Mouse (Mus musculus) bone marrow, adult 2 months (tissue): ENCODE data around the gene Zbtb16. TPM values are rescaled to one million over a fixed set of nuclear protein-coding genes. Genes with fewer than 3 reads are reported as not detected.

Source experiments
- H3K27ac ChIP-seq: fragments of 200-500 bp; 2 replicates; pipeline ENCODE4 v1.5.1; 2012; ENCODE audit warnings: low read depth, mild to moderate bottlenecking, control low read depth, inconsistent platforms, low read length; ENCODE audit not compliant: control insufficient read depth, poor library complexity, insufficient read depth
- H3K4me1 ChIP-seq: fragments of 200-500 bp; 2 replicates; pipeline ENCODE4 v1.6.1; 2011; ENCODE audit warnings: low read length; ENCODE audit not compliant: control insufficient read depth, insufficient read depth
- H3K4me3 ChIP-seq: fragments of 200-500 bp; replicated peaks from 2 replicates; pipeline ENCODE3; 2011; ENCODE audit warnings: mild to moderate bottlenecking, low read depth, low read length, control low read depth; ENCODE audit not compliant: control insufficient read depth
- CTCF ChIP-seq: fragments of 200-500 bp; IDR thresholded peaks from 2 replicates; pipeline ENCODE4 v1.5.1; 2011; ENCODE audit warnings: low read length, control low read depth; ENCODE audit not compliant: control insufficient read depth, insufficient read depth
- POLR2A ChIP-seq: fragments of 200-500 bp; IDR thresholded peaks from 2 replicates; pipeline ENCODE4 v1.6.1; 2011; ENCODE audit warnings: low read depth, mild to moderate bottlenecking, control low read depth, low read length, borderline replicate concordance; ENCODE audit not compliant: control insufficient read depth
- WGBS: fragments of 180-500 bp; shearing (Covaris S2); methylation state at CpG from one replicate; pipeline ENCODE4 v1.1.7; 2018; 5-methylcytosine and 5-hydroxymethylcytosine counted together
- polyA plus RNA-seq: library from polyadenylated mRNA; stranded (reverse); fragments of >200 nt; gene quantifications from 2 replicates; pipeline ENCODE4 v1.2.4, GENCODE M21; 2011; ENCODE audit warnings: low replicate concordance; ENCODE audit not compliant: missing spikeins, insufficient read depth, insufficient read length

Gene Zbtb16
- polyA plus RNA-seq, 1 experiment = 7.5 TPM

DNA sequence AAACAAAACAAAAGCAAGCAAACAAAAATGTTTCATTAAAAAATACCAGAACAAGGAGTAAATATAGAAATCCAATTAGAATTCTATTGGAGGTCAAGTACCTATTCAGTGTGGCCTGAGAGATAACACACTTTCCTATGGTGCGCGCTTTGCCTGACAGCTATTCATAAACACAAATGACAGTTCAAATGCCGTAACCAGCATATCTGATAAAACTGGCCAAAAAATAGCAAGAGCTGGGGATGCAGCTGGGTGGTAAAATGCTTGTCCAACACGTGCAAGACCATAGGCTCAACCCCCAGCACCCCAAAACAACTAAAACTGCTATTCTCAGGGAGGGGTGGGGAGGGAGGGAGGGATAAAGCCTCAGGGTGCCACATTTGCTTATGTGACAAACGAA lies 33.6 kb downstream of the Zbtb16 start:
- Histone ChIP-seq H3K4me1 (no peaks in the 10 kb centered on the region; the same call in 1 of the 2 replicates), H3K4me3 (no peak overlapping the region), H3K27ac (no peak overlapping the region)
- TF ChIP-seq CTCF (no peak), POLR2A (no peak)
- WGBS = 52% methylated on average over 5 of the region's 5 CpGs

GRCm38 (mm10) chr9:48801322-48801721 lies 34.7 kb downstream of the Zbtb16 start:
- Histone ChIP-seq H3K4me3 (no peak overlapping the region), H3K27ac (no peak overlapping the region), H3K4me1 (no peaks in the 10 kb centered on the region; the same call in 1 of the 2 replicates)
- no peak for TF ChIP-seq CTCF
- no peak for TF ChIP-seq POLR2A
- 87% methylated on average over 5 of the region's 5 CpGs for WGBS

DNA sequence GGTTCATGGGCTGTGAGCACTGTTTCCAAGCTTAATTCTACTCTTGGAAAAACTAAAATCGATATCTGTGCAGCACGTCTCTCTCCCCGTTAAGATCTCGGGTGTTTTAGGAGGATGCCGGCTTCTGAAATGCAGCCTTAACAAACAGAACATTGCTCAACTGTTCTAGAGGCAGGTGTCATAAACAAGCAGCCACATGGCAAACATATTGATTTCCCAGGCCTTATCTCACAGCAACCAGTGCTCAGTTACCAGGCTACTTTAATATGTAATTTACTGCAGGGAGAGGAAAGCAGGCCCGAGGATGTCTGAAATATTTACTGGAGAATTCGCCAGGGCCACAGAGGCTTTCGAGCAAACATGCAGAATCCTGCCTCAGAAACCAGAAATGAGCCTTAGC lies 35.4 kb downstream of the Zbtb16 start:
- WGBS = 69% methylated on average over 8 of the region's 8 CpGs
- no peak overlapping the region for H3K27ac ChIP-seq
- no peak overlapping the region for H3K4me3 ChIP-seq
- H3K4me1 ChIP-seq = no peaks in the 10 kb centered on the region; the same call in 1 of the 2 replicates
- TF ChIP-seq POLR2A = no peak
- no peak for TF ChIP-seq CTCF

- 75% methylated on average over 6 of the region's 6 CpGs for WGBS
- TF ChIP-seq CTCF (no peak), POLR2A (no peak)
- H3K27ac ChIP-seq = no peak overlapping the region
- no peak overlapping the region for H3K4me3 ChIP-seq
- no peaks in the 10 kb centered on the region; the same call in 1 of the 2 replicates for H3K4me1 ChIP-seq
Observed at GRCm38 (mm10) chr9:48798044-48798443, 38.0 kb downstream of the Zbtb16 start.

- no peak overlapping the region for H3K27ac ChIP-seq
- no peak overlapping the region for H3K4me3 ChIP-seq
- 81% methylated on average over 11 of the region's 11 CpGs for WGBS
- TF ChIP-seq POLR2A (no peak), CTCF (no peak)
- H3K4me1 ChIP-seq = no peaks in the 10 kb centered on the region; the same call in 1 of the 2 replicates
Observed at GRCm38 (mm10) chr9:48796267-48796822, 39.7 kb downstream of the Zbtb16 start.

DNA sequence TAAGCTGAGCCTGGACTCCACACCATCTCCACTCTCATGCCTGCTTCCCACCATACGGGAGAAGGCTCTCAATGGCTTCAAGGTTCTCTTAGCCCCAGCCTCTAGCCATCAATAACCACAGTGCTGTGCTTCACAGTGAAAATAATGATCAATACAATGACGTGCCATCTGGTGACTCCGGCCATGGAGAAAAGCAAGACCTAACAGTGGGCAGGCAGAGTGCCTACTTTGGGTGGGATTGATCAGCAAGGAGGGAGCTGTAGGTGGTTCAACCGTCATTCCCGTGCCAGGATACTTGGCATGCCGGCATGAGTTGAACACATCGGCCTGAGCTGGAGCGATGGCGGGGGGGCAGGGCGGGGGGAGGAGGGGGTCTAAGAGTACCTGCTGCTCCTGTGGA lies 40.3 kb downstream of the Zbtb16 start:
- no peak overlapping the region for H3K4me3 ChIP-seq
- TF ChIP-seq CTCF = no peak
- no peak for TF ChIP-seq POLR2A
- H3K27ac ChIP-seq = no peak overlapping the region
- 83% methylated on average over 10 of the region's 10 CpGs for WGBS
- no peaks in the 10 kb centered on the region; the same call in 1 of the 2 replicates for H3K4me1 ChIP-seq

DNA sequence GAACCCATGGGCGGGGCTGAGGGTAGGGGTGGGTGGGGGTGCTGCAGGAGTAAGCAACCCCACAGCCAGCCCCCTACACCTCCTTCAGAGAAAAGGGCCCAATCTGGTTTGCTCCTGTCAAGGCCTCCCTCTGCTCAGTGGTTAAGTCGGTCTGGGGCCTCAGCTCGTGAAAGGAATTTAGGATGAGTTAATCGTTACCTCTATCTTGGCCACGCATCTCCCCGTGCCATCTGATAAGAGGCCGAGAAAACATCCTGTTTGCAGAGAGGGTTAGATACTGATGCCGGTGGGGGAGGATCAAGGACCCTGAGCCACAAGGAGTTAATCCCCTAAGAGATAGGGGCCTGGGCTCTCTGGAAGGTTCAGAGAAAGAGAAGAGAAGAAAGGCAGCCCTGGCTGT lies 40.9 kb downstream of the Zbtb16 start:
- 40% methylated on average over 8 of the region's 8 CpGs for WGBS
- Histone ChIP-seq H3K27ac (no peak overlapping the region), H3K4me1 (no peaks in the 10 kb centered on the region; the same call in 1 of the 2 replicates), H3K4me3 (no peak overlapping the region)
- no peak for TF ChIP-seq CTCF
- TF ChIP-seq POLR2A = no peak

GRCm38 (mm10) chr9:48794463-48794862 lies 41.6 kb downstream of the Zbtb16 start:
- Histone ChIP-seq H3K4me3 (no peak overlapping the region), H3K4me1 (no peaks in the 10 kb centered on the region; the same call in 1 of the 2 replicates), H3K27ac (no peak overlapping the region)
- TF ChIP-seq CTCF = no peak
- no peak for TF ChIP-seq POLR2A
- 70% methylated on average over 2 of the region's 2 CpGs for WGBS
